Mouse (Mus musculus): ENCODE measurements around the gene Gtpbp2. TPM values are rescaled to one million over a fixed set of nuclear protein-coding genes. Genes with fewer than 3 reads are reported as not detected.

The Gtpbp2 gene
- polyA plus RNA-seq, 1 experiment from 2014 or later: 32.6 TPM

DNA sequence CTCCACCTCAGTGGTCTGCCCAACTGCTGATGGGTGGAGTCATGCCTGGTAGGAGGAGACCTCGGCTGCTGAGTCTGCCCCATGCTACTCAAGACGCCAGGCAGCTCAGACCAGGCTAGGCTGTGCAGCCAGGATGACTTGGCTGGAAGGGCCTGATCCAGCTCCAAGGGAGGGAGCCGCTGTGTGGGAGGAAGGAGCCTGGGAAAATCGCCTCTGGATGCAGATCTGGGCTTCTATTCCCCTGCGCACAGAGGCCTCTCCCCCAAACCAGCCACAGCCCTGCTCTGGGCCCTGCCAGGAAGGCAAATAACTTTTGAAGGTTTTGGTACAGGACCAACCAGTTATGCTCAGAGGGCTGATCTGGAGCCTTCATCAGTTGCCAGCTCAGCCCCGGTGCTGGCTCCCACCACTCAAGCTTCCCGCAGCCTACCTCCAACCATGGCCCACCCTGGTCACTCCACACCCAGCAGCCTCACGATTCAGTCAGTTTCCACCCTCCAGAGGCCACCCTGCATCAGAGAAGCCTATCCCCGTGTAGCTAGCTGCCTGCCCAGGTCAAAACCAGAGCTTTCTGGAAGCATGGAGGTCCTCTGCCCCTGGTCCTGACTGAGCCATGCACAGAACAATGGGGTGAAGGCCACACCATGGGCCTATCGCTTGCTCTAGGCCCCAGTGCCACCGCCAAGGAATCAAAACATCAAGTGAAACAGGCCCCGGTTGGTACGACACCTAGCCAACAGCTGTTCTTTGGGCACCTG, 30.9 kb upstream of the Gtpbp2 start:
- Histone ChIP-seq H3K4me3 (no peak overlapping the region), H3K27ac (no peak overlapping the region), H3K36me3 (peaks cover 51% of the 10 kb centered on the region), H3K4me1 (peaks cover 13% of the 10 kb centered on the region), H3K4me2 (no peak overlapping the region), H3K27me3 (replicated peaks) (0 out of 2 replicates have a peak, but pooled peaks cover 4% of the 10 kb centered on the region), H3K9me3 (replicated peaks) (no peaks in the 10 kb centered on the region), H3K9ac (no peak overlapping the region)
- WGBS (ENCODE audit: insufficient replicate concordance): 68% methylated on average over 13 of the region's 13 CpGs
- ATAC-seq: 0 out of 2 replicates have a peak, but pooled peaks have one; percentile 17

DNA sequence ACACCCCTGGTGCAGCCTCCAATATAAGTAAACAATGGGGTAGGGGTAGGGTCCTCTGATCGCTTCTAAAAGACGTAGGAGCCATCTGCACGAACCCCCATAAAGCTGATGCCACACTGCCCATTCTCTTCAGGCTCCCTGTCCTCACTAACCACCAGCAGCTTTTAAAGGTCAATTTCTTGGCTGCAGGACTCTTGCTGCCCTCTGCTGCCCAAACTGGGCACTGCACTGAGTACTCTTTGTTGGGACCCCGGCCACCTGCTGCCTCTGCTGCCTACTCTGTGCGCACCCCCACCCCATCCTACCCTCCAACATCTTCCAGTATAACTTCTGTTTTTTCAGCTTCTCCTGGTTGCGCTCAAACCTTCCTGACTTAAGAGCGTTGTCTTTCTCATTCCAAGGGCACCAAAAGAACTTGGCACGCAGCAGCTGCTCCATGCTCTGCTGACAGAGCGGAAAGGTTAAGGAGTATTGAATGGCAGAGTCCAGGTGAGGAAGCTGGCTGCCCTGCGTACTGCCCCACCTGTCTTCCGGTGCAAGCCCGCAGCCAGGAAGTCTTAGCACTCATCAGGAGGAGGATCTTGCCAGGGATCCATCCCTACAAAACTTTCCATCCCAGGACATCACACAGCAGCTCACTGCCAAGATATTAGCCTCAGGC, 28.6 kb upstream of the Gtpbp2 start:
- H3K36me3 ChIP-seq: peaks cover 29% of the 10 kb centered on the region
- H3K4me1 ChIP-seq: peaks cover 13% of the 10 kb centered on the region
- H3K27ac ChIP-seq: no peak overlapping the region
- no peak overlapping the region for H3K4me3 ChIP-seq
- peaks cover 11% of the 10 kb centered on the region; the same call in 1 of the 2 replicates for H3K27me3 ChIP-seq (replicated peaks)
- no peaks in the 10 kb centered on the region for H3K9me3 ChIP-seq (replicated peaks)
- ATAC-seq: 0 out of 2 replicates have a peak, but pooled peaks have one; percentile 31
- no peak overlapping the region for H3K9ac ChIP-seq
- WGBS (ENCODE audit: insufficient replicate concordance): 16% methylated on average over 12 of the region's 12 CpGs
- H3K4me2 ChIP-seq: no peak overlapping the region

DNA sequence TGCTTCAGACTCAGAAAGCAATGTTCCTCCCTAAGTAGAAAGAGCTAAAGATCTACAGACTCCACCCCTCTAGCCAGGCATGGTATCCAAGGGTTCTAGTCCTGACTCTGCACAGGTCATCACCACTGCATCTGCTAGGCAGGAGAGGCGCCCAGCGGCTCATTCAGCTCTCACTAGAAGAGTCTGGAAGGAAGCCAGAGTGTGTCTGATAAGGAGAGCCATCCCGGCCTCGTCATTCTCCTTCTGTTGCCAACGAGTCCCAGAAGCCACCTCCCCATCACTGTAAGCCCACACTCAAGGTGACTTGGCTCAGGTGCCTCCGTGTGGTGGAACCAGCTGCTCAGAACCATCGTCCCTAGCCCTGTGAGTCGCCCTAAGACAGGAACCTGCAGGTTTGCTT, 28.0 kb upstream of the Gtpbp2 start:
- 29% methylated on average over 8 of the region's 8 CpGs for WGBS (ENCODE audit: insufficient replicate concordance)
- H3K27me3 ChIP-seq (replicated peaks): peaks cover 11% of the 10 kb centered on the region; the same call in 1 of the 2 replicates
- H3K9ac ChIP-seq: no peak overlapping the region
- H3K36me3 ChIP-seq: peaks cover 22% of the 10 kb centered on the region
- H3K4me3 ChIP-seq: no peak overlapping the region
- H3K27ac ChIP-seq: no peak overlapping the region
- no peaks in the 10 kb centered on the region for H3K9me3 ChIP-seq (replicated peaks)
- no peak overlapping the region for H3K4me2 ChIP-seq
- H3K4me1 ChIP-seq: peaks cover 13% of the 10 kb centered on the region
- ATAC-seq: peak; percentile 43; the same call in 1 of the 2 replicates

DNA sequence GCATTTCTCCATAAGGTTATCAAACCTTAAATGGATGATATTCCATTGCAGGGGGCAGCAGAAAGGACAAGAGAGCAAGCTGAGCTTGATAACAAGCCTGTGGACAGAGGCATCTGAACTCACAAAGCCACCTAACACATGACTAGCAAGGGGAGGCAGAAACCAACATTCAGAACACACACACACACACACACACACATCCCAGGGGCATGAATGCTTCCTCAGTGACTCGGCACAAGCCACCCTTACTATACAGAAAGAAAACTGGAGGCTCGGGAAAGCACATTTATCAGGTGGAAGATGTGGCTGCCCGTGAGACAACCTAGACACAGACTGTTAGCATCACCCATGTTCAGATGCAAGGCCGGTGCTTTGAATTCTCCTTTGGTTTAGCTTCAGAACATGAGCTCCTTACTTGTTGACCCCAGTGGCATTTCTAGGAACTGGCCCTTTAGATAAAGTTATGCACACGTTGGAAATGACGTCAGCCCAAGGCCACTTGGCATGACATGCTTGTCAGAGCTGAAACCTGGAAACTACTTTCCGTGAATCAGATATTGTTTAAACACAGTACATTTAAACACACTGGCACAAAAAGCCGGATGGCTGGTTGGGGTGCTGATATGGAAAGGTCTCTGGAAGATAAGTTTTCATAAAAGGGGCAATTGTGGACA, 22.1 kb upstream of the Gtpbp2 start:
- Histone ChIP-seq H3K9ac (peak overlapping the region; percentile 9; the same call in 1 of the 2 replicates), H3K4me1 (peaks cover 22% of the 10 kb centered on the region), H3K27me3 (replicated peaks) (peaks cover 28% of the 10 kb centered on the region), H3K9me3 (replicated peaks) (no peaks in the 10 kb centered on the region), H3K4me3 (no peak overlapping the region), H3K36me3 (no peaks in the 10 kb centered on the region), H3K4me2 (0 out of 2 replicates have a peak overlapping the region, but pooled peaks have one; percentile 3), H3K27ac (peak overlapping the region; percentile 58)
- WGBS (ENCODE audit: insufficient replicate concordance): 32% methylated on average over 8 of the region's 8 CpGs
- ATAC-seq: peak; percentile 73

DNA sequence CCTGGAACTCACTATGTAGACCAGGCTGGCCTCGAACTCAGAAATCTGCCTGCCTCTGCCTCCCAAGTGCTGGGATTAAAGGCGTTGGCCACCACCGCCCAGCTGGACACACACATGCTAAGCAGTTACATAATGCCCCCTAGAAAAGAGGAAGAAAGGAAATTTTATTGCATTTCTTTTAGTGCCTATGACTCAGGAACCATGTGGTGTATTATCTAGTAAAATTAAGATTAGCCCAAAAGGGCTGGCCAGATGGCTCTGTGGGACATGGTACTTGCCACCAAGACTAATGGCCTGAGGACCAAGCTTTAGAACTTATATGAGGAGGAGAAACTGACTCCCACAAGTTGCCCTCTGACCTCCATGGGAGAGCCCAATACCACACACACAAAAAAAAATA, 21.0 kb upstream of the Gtpbp2 start:
- no peaks in the 10 kb centered on the region for H3K9me3 ChIP-seq (replicated peaks)
- peaks cover 2% of the 10 kb centered on the region for H3K36me3 ChIP-seq
- peaks cover 29% of the 10 kb centered on the region for H3K27me3 ChIP-seq (replicated peaks)
- ATAC-seq: no peak
- H3K9ac ChIP-seq: no peak overlapping the region
- H3K4me2 ChIP-seq: no peak overlapping the region
- 85% methylated on average over 3 of the region's 3 CpGs for WGBS (ENCODE audit: insufficient replicate concordance)
- no peak overlapping the region for H3K27ac ChIP-seq
- H3K4me3 ChIP-seq: no peak overlapping the region
- H3K4me1 ChIP-seq: peaks cover 33% of the 10 kb centered on the region

DNA sequence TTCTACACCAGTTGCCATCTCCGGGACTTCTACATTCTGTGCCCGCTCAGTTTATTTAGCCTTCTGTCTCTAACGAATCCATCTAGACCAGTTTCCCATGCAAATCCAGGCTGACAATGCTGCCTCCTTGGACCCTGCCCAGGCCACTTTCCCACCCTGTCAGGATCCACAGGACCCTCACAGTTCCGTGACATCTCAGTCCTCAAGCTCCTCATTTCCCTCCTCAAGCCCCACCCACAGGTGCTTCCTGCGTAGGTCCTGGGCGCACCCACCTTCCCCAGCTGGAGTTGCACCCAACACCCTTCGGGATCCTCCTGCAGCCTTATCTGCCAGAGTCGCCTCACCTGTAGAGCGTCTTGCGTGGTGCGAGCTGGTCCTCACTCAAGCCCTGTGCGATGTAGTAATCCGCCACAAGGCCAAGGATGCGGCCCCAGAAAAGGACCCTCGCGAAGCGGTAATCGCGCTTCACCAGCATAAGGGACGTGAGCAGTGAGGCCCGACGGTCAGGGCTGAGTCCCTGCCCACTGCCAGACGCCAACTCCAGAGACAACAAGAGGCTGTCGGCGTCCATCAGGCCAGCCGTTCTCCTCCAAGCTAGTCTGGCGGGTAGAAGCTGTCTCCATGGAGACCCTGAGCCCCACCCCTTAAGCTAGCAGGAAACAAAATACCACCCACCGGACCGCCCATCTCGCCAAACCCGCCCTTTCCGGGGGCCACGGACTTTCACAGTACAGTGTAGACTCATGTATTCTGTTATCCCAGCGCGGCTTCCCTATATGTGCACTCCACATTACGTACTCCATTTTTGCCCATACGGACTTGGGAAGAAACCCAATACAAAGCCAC, 17.0 kb upstream of the Gtpbp2 start, which contains the start of gene Rsph9:
Gene Rsph9, minus strand, starts transcription at position 639 of the 846 bp plus-strand sequence.
- Histone ChIP-seq H3K27me3 (replicated peaks) (peaks cover 22% of the 10 kb centered on the region), H3K9ac (peak within 1 kb of the TSS; percentile 56), H3K4me3 (peak within 1 kb of the TSS; percentile 50), H3K27ac (peak within 1 kb of the TSS; percentile 69), H3K36me3 (peaks cover 41% of the 10 kb centered on the region), H3K9me3 (replicated peaks) (no peaks in the 10 kb centered on the region), H3K4me1 (peaks cover 44% of the 10 kb centered on the region), H3K4me2 (peak within 1 kb of the TSS; percentile 80)
- WGBS (ENCODE audit: insufficient replicate concordance): 9% methylated on average over 37 of the region's 37 CpGs
- peak; percentile 95 for ATAC-seq

DNA sequence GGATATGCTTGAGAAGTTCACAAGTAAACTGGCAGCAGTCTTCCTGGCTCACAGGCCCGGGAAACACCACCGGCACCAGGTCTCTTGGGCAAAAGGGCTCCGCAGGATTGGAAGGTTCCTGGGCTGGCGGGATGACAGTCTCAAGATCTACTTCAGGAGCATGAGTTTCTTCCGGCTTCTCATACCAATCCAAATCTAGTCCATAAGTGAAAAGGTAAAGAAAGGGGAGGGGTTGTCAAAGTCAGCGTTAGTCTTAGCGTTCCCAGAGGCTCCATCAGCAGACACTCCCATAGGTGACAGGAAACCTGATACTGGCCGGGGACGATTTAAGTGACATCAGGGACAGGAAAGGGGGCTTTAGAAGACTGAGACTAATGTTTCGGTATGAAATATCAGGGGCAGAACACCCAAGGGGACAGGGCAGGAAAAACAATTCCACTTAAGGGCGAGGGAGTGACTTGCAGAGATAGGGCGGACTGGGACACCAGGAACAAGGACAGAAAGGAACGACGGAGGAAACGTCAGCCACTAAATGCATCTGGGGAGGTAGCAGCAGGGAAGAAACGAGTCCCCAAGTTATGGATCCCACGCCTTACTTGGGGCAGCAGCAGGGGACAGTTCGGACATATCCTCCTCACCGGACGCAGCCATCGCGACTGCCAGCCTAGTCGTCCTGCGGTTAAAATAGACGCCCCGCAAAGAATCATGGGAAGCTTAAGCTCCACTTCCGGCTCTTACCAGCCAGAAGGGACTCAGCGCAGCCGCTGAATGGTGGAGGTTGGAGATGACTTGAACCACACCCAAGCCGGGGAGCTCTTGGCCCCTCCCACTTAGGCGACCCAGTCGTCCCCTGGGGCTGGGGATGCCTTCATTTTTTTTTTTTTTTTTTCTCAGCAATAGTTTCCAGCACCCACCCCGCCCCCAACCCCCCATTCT, 7.7 kb upstream of the Gtpbp2 start, which contains the start of gene Mad2l1bp:
Gene Mad2l1bp, minus strand, starts transcription at position 707 of the 936 bp plus-strand sequence.
- Histone ChIP-seq H3K9ac (peak within 1 kb of the TSS; percentile 87), H3K27me3 (replicated peaks) (no peaks in the 10 kb centered on the region), H3K4me1 (peaks cover 70% of the 10 kb centered on the region), H3K4me2 (peak within 1 kb of the TSS; percentile 88), H3K4me3 (peak within 1 kb of the TSS; percentile 86), H3K9me3 (replicated peaks) (no peaks in the 10 kb centered on the region), H3K36me3 (peaks cover 33% of the 10 kb centered on the region), H3K27ac (peak within 1 kb of the TSS; percentile 86)
- 4% methylated on average over 33 of the region's 33 CpGs for WGBS (ENCODE audit: insufficient replicate concordance)
- ATAC-seq: peak; percentile 84

DNA sequence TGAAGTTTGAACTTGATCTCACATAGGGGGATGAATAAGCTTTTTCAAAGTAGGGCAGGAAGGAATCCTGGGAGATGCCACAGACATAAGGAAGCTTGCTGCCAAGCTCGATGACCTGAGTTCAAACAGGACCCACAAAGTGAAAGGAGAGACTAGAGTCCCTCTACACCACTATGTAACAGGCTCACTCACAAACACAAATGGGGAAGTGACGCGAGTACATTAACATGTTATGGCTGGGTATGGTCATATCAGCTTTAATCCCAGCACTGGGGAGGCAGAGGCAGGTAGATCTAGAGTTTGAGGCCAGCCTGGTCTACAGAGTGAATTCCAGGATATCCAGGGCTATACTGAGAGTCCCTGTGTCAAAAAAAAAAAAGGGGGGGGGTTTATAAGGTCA, 6.5 kb upstream of the Gtpbp2 start:
- Histone ChIP-seq H3K9me3 (replicated peaks) (no peaks in the 10 kb centered on the region), H3K9ac (no peak overlapping the region), H3K4me1 (peaks cover 74% of the 10 kb centered on the region), H3K4me2 (no peak overlapping the region), H3K4me3 (no peak overlapping the region), H3K27me3 (replicated peaks) (no peaks in the 10 kb centered on the region), H3K36me3 (peaks cover 21% of the 10 kb centered on the region), H3K27ac (peak overlapping the region; percentile 86)
- no peak for ATAC-seq
- 73% methylated on average over 3 of the region's 3 CpGs for WGBS (ENCODE audit: insufficient replicate concordance)

DNA sequence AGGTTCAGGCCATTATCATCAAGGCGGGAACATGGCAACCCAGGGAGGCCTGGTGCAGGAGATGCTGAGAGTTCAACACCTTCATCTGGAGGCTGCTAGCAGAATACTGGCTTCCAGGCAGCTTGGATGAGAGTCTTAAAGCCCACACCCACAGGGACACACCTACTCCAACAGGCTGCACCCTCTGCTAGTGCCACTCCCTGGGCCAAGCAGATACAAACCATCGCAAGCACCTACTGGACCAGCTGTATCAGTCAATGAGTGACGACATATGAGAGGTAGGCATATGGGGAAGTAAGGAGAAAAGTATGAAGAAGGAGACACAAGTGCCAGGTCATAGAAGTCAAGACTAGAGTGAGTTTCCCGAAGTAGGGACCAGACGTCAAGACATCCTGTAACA, 4.2 kb upstream of the Gtpbp2 start:
- Histone ChIP-seq H3K9me3 (replicated peaks) (no peaks in the 10 kb centered on the region), H3K36me3 (peaks cover 10% of the 10 kb centered on the region), H3K4me2 (peak overlapping the region; percentile 64), H3K27me3 (replicated peaks) (no peaks in the 10 kb centered on the region), H3K27ac (peak overlapping the region; percentile 95), H3K9ac (peak overlapping the region; percentile 60), H3K4me1 (peaks cover 69% of the 10 kb centered on the region), H3K4me3 (peak overlapping the region; percentile 34)
- WGBS (ENCODE audit: insufficient replicate concordance): 52% methylated on average over 5 of the region's 5 CpGs
- peak; percentile 71 for ATAC-seq

DNA sequence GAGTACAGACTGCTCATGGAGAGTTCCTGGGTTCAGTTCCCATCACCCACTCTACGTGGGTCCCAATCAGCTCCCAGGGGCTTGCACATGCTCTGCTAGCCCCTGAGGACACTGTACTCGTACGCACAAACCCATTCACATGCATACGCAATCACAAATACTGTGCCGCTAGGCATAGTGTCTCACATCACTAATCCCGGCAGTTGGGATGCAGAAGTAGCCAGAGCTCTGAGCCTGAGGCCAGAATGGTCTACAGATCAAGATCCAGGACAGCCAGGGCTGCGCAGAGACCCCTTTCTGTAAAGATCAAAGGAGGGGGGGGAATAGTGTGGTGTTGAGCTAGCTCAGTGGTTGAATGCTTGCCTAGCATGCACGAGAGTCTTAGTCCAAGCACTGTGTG, 3.7 kb upstream of the Gtpbp2 start:
- H3K27ac ChIP-seq: peak overlapping the region; percentile 95
- peak overlapping the region; percentile 60 for H3K9ac ChIP-seq
- no peaks in the 10 kb centered on the region for H3K27me3 ChIP-seq (replicated peaks)
- peak overlapping the region; percentile 25; the same call in 1 of the 2 replicates for H3K4me3 ChIP-seq
- 89% methylated on average over 8 of the region's 8 CpGs for WGBS (ENCODE audit: insufficient replicate concordance)
- H3K9me3 ChIP-seq (replicated peaks): no peaks in the 10 kb centered on the region
- peak overlapping the region; percentile 64 for H3K4me2 ChIP-seq
- no peak for ATAC-seq
- H3K36me3 ChIP-seq: peaks cover 10% of the 10 kb centered on the region
- H3K4me1 ChIP-seq: peaks cover 69% of the 10 kb centered on the region

Measured in liver, embryonic 12.5 days (tissue).